Mouse (Mus musculus) liver, postnatal 0 days (tissue): ENCODE data around the gene Kirrel3.

Experiments
- CTCF ChIP-seq: sonication (generic); IDR thresholded peaks from 2 replicates; pipeline ENCODE4 v1.5.1; 2016; ENCODE audit warnings: antibody characterized with exemption, low read depth
- EP300 ChIP-seq: IDR thresholded peaks from 2 replicates; pipeline ENCODE4 v1.6.1; 2016; ENCODE audit warnings: antibody characterized with exemption, low read depth, mild to moderate bottlenecking

DNA sequence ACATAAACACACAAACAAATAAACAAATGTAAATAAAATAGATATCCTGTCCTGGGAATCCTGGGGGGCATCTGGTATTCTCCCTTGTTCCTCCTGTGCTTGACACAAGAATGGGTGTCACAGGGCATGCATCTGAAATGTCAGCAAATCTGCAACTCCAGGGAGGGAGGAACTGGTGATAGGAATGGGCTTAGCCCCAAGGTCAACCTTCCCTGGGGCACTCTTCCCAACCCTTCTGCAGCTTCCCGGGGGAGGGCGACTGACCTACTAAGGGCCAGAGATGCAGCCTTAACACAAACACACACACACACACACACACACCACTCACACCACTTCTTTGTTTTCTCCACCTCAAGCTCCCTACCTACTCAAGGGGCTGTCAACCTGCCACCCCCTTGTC is 509.4 kb downstream of the Kirrel3 start:
- TF ChIP-seq EP300 (no peak), CTCF (no peak)
